Mouse (Mus musculus) limb, embryonic 14.5 days (tissue): ENCODE results near the gene Ptpre. TPM values are rescaled to one million over a fixed set of nuclear protein-coding genes. Genes with fewer than 3 reads are reported as not detected.

ENCODE experiments used
- ATAC-seq: fragments of 200-750 bp; cut with Nextera tagmentation; 2 replicates; pipeline ENCODE4 v1.8.0; 2017; ENCODE audit warnings: low read depth, moderate number of reproducible peaks, moderate TSS enrichment; ENCODE audit not compliant: low FRiP score
- DNase-seq: peaks from one replicate; pipeline ENCODE4 v3.0.0-alpha.2; 2015; ENCODE audit warnings: low spot score
- H3K27ac ChIP-seq: fragments of 300-500 bp; sonication (generic); replicated peaks from 2 replicates; pipeline ENCODE4 v1.5.1; 2014; ENCODE audit warnings: low read depth, mild to moderate bottlenecking, low read length, moderate library complexity, mixed read lengths
- H3K27me3 ChIP-seq: fragments of 300-500 bp; sonication (generic); 2 replicates; pipeline ENCODE4 v1.6.1; 2014; ENCODE audit warnings: low read length, mixed read lengths; ENCODE audit not compliant: control insufficient read depth, insufficient read depth
- H3K36me3 ChIP-seq: fragments of 300-500 bp; sonication (generic); 2 replicates; pipeline ENCODE4 v1.6.1; 2014; ENCODE audit warnings: mild to moderate bottlenecking, low read length, moderate library complexity, mixed read lengths; ENCODE audit not compliant: control insufficient read depth, insufficient read depth
- H3K4me1 ChIP-seq: fragments of 300-500 bp; sonication (generic); 2 replicates; pipeline ENCODE4 v1.6.1; 2014; ENCODE audit warnings: antibody characterized with exemption, low read length, mixed read lengths; ENCODE audit not compliant: control insufficient read depth, insufficient read depth
- H3K4me2 ChIP-seq: fragments of 300-500 bp; sonication (generic); replicated peaks from 2 replicates; pipeline ENCODE4 v1.6.1; 2014; ENCODE audit warnings: low read depth, mild to moderate bottlenecking, low read length, moderate library complexity; ENCODE audit not compliant: severe bottlenecking
- H3K4me3 ChIP-seq: fragments of 300-500 bp; sonication (generic); replicated peaks from 2 replicates; pipeline ENCODE4 v1.5.1; 2014; ENCODE audit warnings: low read length
- H3K9ac ChIP-seq: fragments of 300-500 bp; sonication (generic); 2 replicates; pipeline ENCODE4 v1.6.1; 2014; ENCODE audit warnings: mild to moderate bottlenecking, low read depth, low read length, moderate library complexity; ENCODE audit not compliant: severe bottlenecking
- H3K9me3 ChIP-seq: fragments of 300-500 bp; sonication (generic); 2 replicates; pipeline ENCODE4 v1.6.1; 2016; ENCODE audit warnings: low read length; ENCODE audit not compliant: control insufficient read depth
- POLR2A ChIP-seq: fragments of 200-500 bp; IDR thresholded peaks from 2 replicates; pipeline ENCODE4 v1.8.0; 2012; ENCODE audit warnings: inconsistent platforms, mild to moderate bottlenecking, moderate library complexity, borderline replicate concordance; ENCODE audit not compliant: insufficient read depth, insufficient read length; ENCODE audit errors: extremely low read depth
- WGBS: fragments of 180-500 bp; shearing (Covaris S2); extraction: QIAGEN DNeasy Blood & Tissue Kit; methylation state at CpG from one replicate; pipeline ENCODE4 v1.1.7; 2014; 5-methylcytosine and 5-hydroxymethylcytosine counted together
- polyA plus RNA-seq, 2 experiments: library from polyadenylated mRNA; depleted of rRNA in 1 of 2; stranded (reverse) in 1 of 2; unstranded in 1 of 2; fragments of >200 nt; fragmentation: Nextera tagmentation in 1 of 2; extraction: Ambion mirVana in 1 of 2; gene quantifications; 2 replicates each; pipeline versions ENCODE4 v1.2.1 to v1.2.3; 2012 to 2014

Gene Ptpre
- polyA plus RNA-seq, 2 experiments, result 3.0 to 3.6 TPM

DNA sequence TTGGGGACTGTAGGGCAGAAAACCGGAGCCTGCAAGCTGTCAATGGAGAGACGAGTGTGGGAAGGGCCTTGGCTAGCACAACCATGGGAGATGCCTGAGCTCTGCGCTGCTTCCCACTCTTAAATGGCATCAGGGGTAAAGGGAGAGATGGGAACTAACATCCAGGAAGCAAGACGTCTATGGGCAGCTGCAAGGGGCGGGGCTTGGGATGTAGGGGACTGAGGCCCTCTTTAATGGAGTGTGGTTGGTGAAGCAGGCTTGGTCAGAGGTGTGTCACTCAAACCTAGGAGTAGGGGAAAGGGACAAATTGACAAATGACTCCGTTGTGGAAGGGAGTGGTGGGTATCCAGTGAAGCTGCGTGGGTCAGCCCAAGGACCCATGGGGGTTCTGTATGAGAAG lies 57.4 kb downstream of the Ptpre start:
- H3K4me1 ChIP-seq, result peaks cover 32% of the 10 kb centered on the region
- TF ChIP-seq POLR2A, result no peak

DNA sequence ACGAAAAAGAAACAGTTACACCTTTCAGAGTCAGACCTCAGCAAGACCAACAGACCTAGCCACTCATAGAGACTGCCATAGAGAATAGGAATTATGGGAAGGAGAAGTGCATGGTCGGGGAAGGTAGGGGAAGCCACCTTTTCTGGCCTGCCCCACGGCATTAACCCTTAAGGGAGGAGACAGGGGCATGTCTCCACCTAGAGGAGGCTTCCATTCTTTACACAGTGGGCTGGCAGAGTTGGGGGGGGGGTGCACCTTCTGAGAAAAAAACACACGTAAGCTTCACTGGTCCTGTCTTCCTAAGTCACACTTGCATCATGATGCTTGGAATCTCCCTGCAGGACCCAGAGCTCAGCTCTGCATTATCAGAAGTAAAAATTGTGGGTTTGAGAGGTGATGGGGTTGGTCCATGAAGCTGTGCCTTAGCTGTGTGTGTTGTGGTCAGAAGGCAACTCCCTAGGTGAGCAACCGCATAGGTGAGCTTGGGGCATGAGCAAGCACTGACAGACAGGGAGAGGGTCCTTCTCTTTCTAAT lies 58.4 kb downstream of the Ptpre start:
- no peak for ATAC-seq
- Histone ChIP-seq H3K36me3 (no peaks in the 10 kb centered on the region), H3K9ac (no peak overlapping the region), H3K4me3 (no peak overlapping the region), H3K9me3 (no peaks in the 10 kb centered on the region), H3K4me1 (peaks cover 32% of the 10 kb centered on the region), H3K27ac (no peak overlapping the region), H3K27me3 (no peaks in the 10 kb centered on the region), H3K4me2 (no peak overlapping the region)
- 38% methylated on average over 5 of the region's 5 CpGs for WGBS
- DNase-seq, result no peak
- TF ChIP-seq POLR2A, result no peak

More for the DNA sequence above, 57.4 kb downstream of the Ptpre start:
- no peak overlapping the region for H3K4me3 ChIP-seq
- no peaks in the 10 kb centered on the region for H3K27me3 ChIP-seq
- H3K27ac ChIP-seq, result no peak overlapping the region
- DNase-seq (no peak), ATAC-seq (no peak)
- H3K4me2 ChIP-seq, result no peak overlapping the region
- no peaks in the 10 kb centered on the region for H3K36me3 ChIP-seq
- H3K9me3 ChIP-seq, result no peaks in the 10 kb centered on the region
- H3K9ac ChIP-seq, result no peak overlapping the region
- WGBS, result 62% methylated on average over 7 of the region's 7 CpGs

DNA sequence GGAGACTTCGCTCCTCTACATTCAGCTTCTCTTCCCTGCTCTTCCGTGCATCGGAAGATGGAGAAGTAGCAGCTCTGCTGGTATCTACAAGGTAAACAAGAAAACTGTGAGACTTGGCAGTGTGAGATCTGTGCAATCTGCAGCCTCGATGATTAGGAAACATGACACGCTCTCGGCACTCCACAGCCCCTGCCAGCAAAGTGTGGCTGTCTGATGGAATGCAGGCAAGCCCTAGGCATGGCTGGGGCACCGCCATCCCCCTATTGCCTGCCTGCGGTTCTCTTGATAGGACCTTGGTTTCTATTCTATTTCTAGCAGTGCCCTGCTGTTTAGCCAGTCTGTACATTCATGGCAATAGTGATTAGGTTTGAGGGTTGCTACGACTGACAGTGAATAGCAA lies 59.7 kb downstream of the Ptpre start:
- H3K4me3 ChIP-seq, result no peak overlapping the region
- H3K27ac ChIP-seq, result no peak overlapping the region
- no peak; the same call in 1 of the 2 replicates for ATAC-seq
- no peaks in the 10 kb centered on the region for H3K27me3 ChIP-seq
- TF ChIP-seq POLR2A, result no peak
- H3K9me3 ChIP-seq, result no peaks in the 10 kb centered on the region
- H3K4me1 ChIP-seq, result peaks cover 32% of the 10 kb centered on the region
- no peaks in the 10 kb centered on the region for H3K36me3 ChIP-seq
- H3K4me2 ChIP-seq, result no peak overlapping the region
- WGBS, result 47% methylated on average over 9 of the region's 9 CpGs
- DNase-seq, result no peak
- H3K9ac ChIP-seq, result no peak overlapping the region

DNA sequence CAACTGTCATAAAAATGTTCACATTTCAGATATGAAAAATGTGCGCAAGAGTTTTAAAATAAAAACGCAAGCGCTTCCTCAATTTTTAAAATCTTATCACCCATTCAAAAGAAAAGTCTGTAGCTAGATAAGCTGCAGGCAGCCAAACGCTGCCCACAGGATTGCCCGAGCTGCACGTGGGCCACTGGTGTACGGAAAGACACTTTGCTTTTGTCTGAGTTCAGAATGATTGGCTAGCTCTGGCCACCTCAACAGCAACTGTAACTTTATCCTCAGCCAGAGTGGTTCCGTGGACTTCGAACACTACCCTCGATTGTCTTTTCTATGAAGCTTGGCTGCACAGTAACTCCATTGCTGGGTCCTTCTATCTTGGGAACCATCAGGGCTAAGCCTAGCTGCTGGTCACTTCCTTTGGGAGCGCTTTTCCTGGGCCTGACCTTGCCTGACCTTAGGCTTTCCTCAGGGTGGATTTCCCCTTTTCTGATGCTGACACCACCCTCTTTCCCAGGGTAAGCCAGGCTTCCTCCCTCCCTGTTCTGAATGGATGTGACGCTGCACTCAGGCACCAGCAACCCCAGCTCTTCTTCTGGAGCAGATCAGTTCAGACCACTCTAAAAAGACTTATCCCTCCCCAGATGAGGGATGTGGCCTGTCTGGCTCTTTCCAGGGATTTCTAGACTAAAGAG lies 60.5 kb downstream of the Ptpre start:
- TF ChIP-seq POLR2A, result no peak
- H3K4me1 ChIP-seq, result peaks cover 32% of the 10 kb centered on the region
- no peak overlapping the region for H3K27ac ChIP-seq
- ATAC-seq, result no peak
- no peak overlapping the region for H3K4me2 ChIP-seq
- no peaks in the 10 kb centered on the region for H3K36me3 ChIP-seq
- H3K9me3 ChIP-seq, result no peaks in the 10 kb centered on the region
- 70% methylated on average over 12 of the region's 12 CpGs for WGBS
- H3K9ac ChIP-seq, result no peak overlapping the region
- no peaks in the 10 kb centered on the region for H3K27me3 ChIP-seq
- DNase-seq, result no peak
- H3K4me3 ChIP-seq, result no peak overlapping the region

DNA sequence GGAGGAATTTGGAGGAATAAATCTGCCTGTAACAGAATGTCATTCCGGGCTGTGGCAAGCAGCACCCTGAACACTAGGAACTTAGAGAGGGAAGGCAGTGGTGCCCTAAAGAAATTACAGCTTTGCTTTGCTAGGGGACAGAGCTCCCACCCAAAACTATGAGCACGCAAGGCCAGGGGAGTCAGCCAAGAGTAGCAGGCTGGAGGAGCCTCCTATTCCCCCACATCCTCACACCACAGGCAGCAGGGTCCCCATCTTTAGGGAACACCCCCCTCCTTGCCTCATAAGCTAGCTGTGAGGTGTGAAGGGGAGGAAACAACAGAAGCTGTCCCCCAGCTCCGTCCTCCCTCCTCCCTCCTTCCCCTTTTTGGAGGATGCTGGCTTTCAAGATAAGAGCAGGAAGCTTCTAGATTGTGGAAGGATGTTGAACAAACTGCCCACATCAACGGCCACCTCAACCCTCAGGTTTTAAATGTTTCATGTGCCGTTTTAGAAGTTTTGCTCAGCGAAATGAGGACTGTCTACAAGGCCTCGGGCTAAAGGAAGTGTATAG lies 61.1 kb downstream of the Ptpre start:
- peaks cover 32% of the 10 kb centered on the region for H3K4me1 ChIP-seq
- H3K27ac ChIP-seq, result no peak overlapping the region
- H3K27me3 ChIP-seq, result no peaks in the 10 kb centered on the region
- no peak overlapping the region for H3K4me2 ChIP-seq
- ATAC-seq, result no peak
- 54% methylated on average over 7 of the region's 7 CpGs for WGBS
- DNase-seq, result no peak
- H3K9me3 ChIP-seq, result no peaks in the 10 kb centered on the region
- no peak overlapping the region for H3K9ac ChIP-seq
- no peak for TF ChIP-seq POLR2A
- H3K36me3 ChIP-seq, result no peaks in the 10 kb centered on the region
- H3K4me3 ChIP-seq, result no peak overlapping the region
